Mouse (Mus musculus) heart, postnatal 0 days (tissue): ENCODE data around the gene Tradd. TPM values are rescaled to one million over a fixed set of nuclear protein-coding genes. Genes with fewer than 3 reads are reported as not detected.

Source experiments
- ATAC-seq: fragments of 200-750 bp; cut with Nextera tagmentation; 2 replicates; pipeline ENCODE4 v1.8.0; 2017; ENCODE audit warnings: low read depth, moderate number of reproducible peaks, moderate library complexity; ENCODE audit not compliant: insufficient read depth
- DNase-seq: peaks from one replicate; pipeline ENCODE4 v3.0.0-alpha.2; 2016; ENCODE audit warnings: low spot score
- H3K27ac ChIP-seq: fragments of 300-500 bp; sonication (generic); 2 replicates; pipeline ENCODE4 v1.5.1; 2014; ENCODE audit warnings: low read depth, mild to moderate bottlenecking
- H3K27me3 ChIP-seq: fragments of 300-500 bp; sonication (generic); 2 replicates; pipeline ENCODE4 v1.6.1; 2014; ENCODE audit warnings: low read length, mixed read lengths; ENCODE audit not compliant: control insufficient read depth, insufficient read depth
- H3K36me3 ChIP-seq: fragments of 300-500 bp; sonication (generic); replicated peaks from 2 replicates; pipeline ENCODE4 v1.6.1; 2014; ENCODE audit warnings: low read length, mixed read lengths; ENCODE audit not compliant: control insufficient read depth, insufficient read depth
- H3K4me1 ChIP-seq: fragments of 300-500 bp; sonication (generic); 2 replicates; pipeline ENCODE4 v1.6.1; 2014; ENCODE audit warnings: antibody characterized with exemption; ENCODE audit not compliant: control insufficient read depth, insufficient read depth
- H3K4me2 ChIP-seq: fragments of 300-500 bp; sonication (generic); 2 replicates; pipeline ENCODE4 v1.6.1; 2014; ENCODE audit warnings: low read depth, mild to moderate bottlenecking, low read length, moderate library complexity
- H3K4me3 ChIP-seq: fragments of 300-500 bp; sonication (generic); 2 replicates; pipeline ENCODE4 v1.5.1; 2014; ENCODE audit warnings: low read depth, low read length
- H3K9ac ChIP-seq: fragments of 300-500 bp; sonication (generic); replicated peaks from 2 replicates; pipeline ENCODE4 v1.6.1; 2014; ENCODE audit warnings: low read depth, low read length, mixed read lengths
- H3K9me3 ChIP-seq: fragments of 300-500 bp; sonication (generic); replicated peaks from 2 replicates; pipeline ENCODE4 v1.6.1; 2016; ENCODE audit warnings: low read length; ENCODE audit not compliant: control insufficient read depth
- CTCF ChIP-seq: IDR thresholded peaks from 2 replicates; pipeline ENCODE4 v1.5.1; 2016; ENCODE audit warnings: antibody characterized with exemption, control low read depth, low read depth
- EP300 ChIP-seq: IDR thresholded peaks from 2 replicates; pipeline ENCODE4 v1.6.1; 2016; ENCODE audit warnings: antibody characterized with exemption, low read depth
- WGBS: fragments of 180-500 bp; shearing (Covaris S2); extraction: QIAGEN DNeasy Blood & Tissue Kit; methylation state at CpG from one replicate; pipeline ENCODE4 v1.1.7; 2014; 5-methylcytosine and 5-hydroxymethylcytosine counted together
- polyA plus RNA-seq: library from polyadenylated mRNA; unstranded; fragments of >200 nt; fragmentation: Nextera tagmentation; extraction: Ambion mirVana; gene quantifications from 2 replicates; pipeline ENCODE4 v1.2.1, GENCODE M21; 2015
- total RNA-seq: library from RNA; depleted of rRNA; stranded (reverse); fragments of >200 nt; gene quantifications from 2 replicates; pipeline ENCODE4 v1.2.3, GENCODE M21; 2014; ENCODE audit warnings: low replicate concordance

Tradd gene
- total and polyA plus RNA-seq, 2 experiments from 2014 or later, result 9.0 to 17.6 TPM

DNA sequence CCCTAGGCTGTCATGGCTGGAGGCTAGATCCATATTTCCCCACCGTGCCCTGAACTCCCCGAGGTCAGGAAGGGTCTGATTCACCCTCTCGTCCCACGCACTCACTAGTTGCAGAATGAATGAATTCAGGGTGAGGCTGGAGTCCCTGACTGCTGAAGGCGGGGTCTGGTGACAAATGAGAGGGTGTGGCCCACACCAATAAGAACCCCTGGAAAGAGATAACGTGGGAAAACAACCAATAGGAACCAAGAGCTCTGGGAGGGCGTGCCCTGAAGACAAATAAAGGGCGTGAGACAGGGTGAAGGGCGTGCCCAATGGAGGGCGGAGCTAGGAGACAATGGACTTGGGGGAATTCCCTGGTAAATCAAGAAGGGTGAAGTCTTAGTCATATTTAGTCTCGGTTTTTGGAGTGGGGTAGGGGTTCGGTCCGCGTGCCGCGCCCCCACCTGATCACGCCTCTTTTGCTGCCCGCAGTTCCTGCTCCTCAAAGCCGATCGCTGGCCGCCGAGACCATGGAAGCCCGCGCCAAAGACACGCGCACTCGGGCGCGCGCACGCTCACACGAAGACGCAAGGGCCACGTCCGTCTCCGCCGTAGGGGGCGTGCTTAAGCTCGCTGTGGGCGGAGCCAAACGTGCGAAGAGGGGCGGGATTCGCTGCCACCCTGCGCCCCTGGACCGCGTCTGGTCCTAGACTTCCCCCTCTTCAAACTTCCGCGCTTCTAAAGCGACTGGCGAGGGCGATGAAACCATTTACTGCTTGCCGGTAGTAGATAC lies 24.7 kb upstream of the Tradd start:
- peaks cover 12% of the 10 kb centered on the region for H3K4me1 ChIP-seq
- peak overlapping the region; percentile 69 for H3K27ac ChIP-seq
- WGBS, result 1% methylated on average over 53 of the region's 53 CpGs
- H3K27me3 ChIP-seq, result 0 out of 2 replicates have a peak, but pooled peaks cover 4% of the 10 kb centered on the region
- no peak overlapping the region; the same call in 1 of the 2 replicates for H3K9ac ChIP-seq
- no peaks in the 10 kb centered on the region for H3K36me3 ChIP-seq
- H3K4me2 ChIP-seq, result peak overlapping the region; percentile 81
- ATAC-seq (peak; percentile 93), DNase-seq (peak; percentile 97)
- H3K9me3 ChIP-seq, result no peaks in the 10 kb centered on the region
- peak overlapping the region; percentile 57 for H3K4me3 ChIP-seq
- TF ChIP-seq EP300, result no peak
- TF ChIP-seq CTCF, result peak; percentile 33

DNA sequence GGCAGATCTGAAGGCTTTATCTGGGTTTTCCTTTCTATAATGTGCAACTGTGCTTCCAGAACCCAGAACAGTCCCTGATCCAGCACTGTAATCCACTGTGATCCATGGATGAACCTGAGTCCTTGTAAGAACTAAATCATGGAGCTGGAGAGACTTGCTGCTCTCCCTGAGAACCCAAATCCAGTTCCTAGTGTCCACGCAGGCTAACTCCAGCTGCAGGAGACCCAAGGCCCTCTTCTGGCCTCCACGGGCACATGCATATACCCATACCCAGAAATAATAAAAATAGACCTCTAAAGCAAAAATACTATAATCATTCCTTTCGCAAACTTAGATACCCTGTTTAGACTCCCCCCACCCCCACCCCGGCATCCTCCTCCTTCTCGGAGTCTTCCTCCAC lies 23.8 kb upstream of the Tradd start:
- Histone ChIP-seq H3K36me3 (no peaks in the 10 kb centered on the region), H3K27ac (no peak overlapping the region), H3K4me1 (peaks cover 12% of the 10 kb centered on the region), H3K4me3 (no peak overlapping the region), H3K27me3 (0 out of 2 replicates have a peak, but pooled peaks cover 4% of the 10 kb centered on the region), H3K9me3 (no peaks in the 10 kb centered on the region), H3K9ac (no peak overlapping the region), H3K4me2 (no peak overlapping the region)
- TF ChIP-seq CTCF, result peak; percentile 1
- TF ChIP-seq EP300, result no peak
- DNase-seq (no peak), ATAC-seq (no peak)
- WGBS, result 84% methylated on average over 5 of the region's 5 CpGs

DNA sequence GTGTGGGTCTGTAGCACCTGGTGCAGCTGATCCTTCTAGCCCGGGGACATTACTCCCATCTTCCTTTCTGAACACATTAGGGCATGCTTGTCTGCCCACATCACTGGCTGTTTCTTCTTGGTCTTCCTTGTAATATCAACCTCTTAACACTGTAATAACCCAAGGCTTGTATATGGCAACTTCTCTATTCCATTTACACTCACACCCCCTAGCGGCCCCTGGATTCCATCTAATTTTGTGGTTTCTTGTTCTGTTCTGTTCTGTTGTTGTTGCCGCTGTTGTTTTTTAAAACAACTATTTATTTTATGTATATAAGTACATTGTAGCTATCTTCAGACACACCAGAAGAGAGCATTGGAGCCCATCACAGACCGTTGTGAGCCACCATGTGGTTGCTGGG lies 22.5 kb upstream of the Tradd start:
- Histone ChIP-seq H3K36me3 (no peaks in the 10 kb centered on the region), H3K4me3 (no peak overlapping the region), H3K4me2 (no peak overlapping the region), H3K9me3 (no peaks in the 10 kb centered on the region), H3K27ac (no peak overlapping the region), H3K4me1 (peaks cover 12% of the 10 kb centered on the region), H3K27me3 (0 out of 2 replicates have a peak, but pooled peaks cover 4% of the 10 kb centered on the region), H3K9ac (no peak overlapping the region)
- DNase-seq (no peak), ATAC-seq (no peak)
- TF ChIP-seq CTCF, result no peak
- no peak for TF ChIP-seq EP300
- 87% methylated on average over 4 of the region's 4 CpGs for WGBS

DNA sequence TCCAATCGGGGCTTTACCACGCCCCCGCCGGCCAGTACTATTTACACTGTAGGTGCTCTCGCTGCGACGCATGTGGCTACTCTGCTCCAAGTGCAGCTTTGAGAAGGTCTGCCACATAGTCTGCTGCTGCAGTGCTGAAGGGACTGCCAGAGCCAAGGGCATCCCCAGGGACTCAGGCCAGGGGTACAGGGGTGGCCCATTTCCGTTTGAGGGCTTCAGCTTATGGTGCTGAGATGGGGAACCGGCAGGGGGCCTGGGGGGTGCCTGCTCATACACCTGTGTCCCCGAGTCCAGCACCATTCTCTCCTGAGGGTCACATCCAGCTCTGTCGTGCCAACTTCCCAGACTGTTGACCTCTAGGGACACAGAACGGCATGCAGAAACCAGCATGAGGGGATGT lies 21.1 kb upstream of the Tradd start:
- DNase-seq, result no peak
- Histone ChIP-seq H3K4me2 (no peak overlapping the region), H3K4me1 (peaks cover 11% of the 10 kb centered on the region), H3K4me3 (no peak overlapping the region), H3K9ac (no peak overlapping the region), H3K27ac (no peak overlapping the region), H3K9me3 (no peaks in the 10 kb centered on the region), H3K27me3 (0 out of 2 replicates have a peak, but pooled peaks cover 2% of the 10 kb centered on the region), H3K36me3 (no peaks in the 10 kb centered on the region)
- WGBS, result 46% methylated on average over 12 of the region's 12 CpGs
- no peak for TF ChIP-seq CTCF
- TF ChIP-seq EP300, result no peak
- ATAC-seq, result no peak

GRCm38 (mm10) chr8:105283074-105283473 lies 18.7 kb upstream of the Tradd start:
- 25% methylated on average over 23 of the region's 23 CpGs for WGBS
- H3K9ac ChIP-seq, result no peak overlapping the region
- no peaks in the 10 kb centered on the region for H3K9me3 ChIP-seq
- 0 out of 2 replicates have a peak overlapping the region, but pooled peaks have one; percentile 17 for H3K4me2 ChIP-seq
- no peaks in the 10 kb centered on the region for H3K36me3 ChIP-seq
- peaks cover 16% of the 10 kb centered on the region; the same call in 1 of the 2 replicates for H3K27me3 ChIP-seq
- no peak overlapping the region for H3K27ac ChIP-seq
- H3K4me3 ChIP-seq, result no peak overlapping the region
- DNase-seq (no peak), ATAC-seq (peak; percentile 59; the same call in 1 of the 2 replicates)
- TF ChIP-seq CTCF (peak; percentile 76), EP300 (no peak)
- H3K4me1 ChIP-seq, result peaks cover 6% of the 10 kb centered on the region

- Histone ChIP-seq H3K27me3 (peaks cover 25% of the 10 kb centered on the region; the same call in 1 of the 2 replicates), H3K27ac (no peak overlapping the region), H3K36me3 (no peaks in the 10 kb centered on the region), H3K4me3 (no peak overlapping the region), H3K4me1 (peaks cover 6% of the 10 kb centered on the region), H3K9ac (no peak overlapping the region), H3K9me3 (no peaks in the 10 kb centered on the region), H3K4me2 (no peak overlapping the region)
- WGBS, result 63% methylated on average over 4 of the region's 4 CpGs
- no peak for TF ChIP-seq CTCF
- TF ChIP-seq EP300, result no peak
- no peak for DNase-seq
- ATAC-seq, result no peak
Observed at GRCm38 (mm10) chr8:105282239-105282638, 17.8 kb upstream of the Tradd start.
